Mouse (Mus musculus) yolk sac, embryonic 10.5 days (tissue): ENCODE data around the gene Agpat2.

Source experiments
- DNase-seq: peaks from one replicate; pipeline ENCODE4 v3.0.0-alpha.2; 2017; ENCODE audit warnings: low spot score

Agpat2 gene

GRCm38 (mm10) chr2:26626081-26626480 is 21.9 kb upstream of the Agpat2 start:
- DNase-seq = no peak

DNA sequence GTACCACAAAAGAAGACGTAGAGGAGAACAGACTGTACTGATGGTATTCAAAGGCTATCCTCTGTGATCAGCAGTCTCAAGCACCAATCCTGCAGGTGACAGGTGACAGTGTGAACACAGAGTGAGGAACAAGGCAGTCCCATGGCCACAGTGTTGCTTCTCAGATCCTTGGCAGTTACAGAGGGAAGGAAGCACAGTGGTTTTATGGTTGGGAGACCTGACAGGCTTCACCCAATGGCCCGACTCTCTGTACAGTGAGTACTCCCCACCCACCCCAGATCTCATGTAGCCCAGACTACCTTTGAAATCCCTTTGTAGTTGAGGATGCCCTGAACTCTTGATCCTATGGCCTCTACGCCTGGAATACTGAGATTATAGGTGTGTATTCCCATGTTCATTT is 21.2 kb upstream of the Agpat2 start:
- no peak for DNase-seq

DNA sequence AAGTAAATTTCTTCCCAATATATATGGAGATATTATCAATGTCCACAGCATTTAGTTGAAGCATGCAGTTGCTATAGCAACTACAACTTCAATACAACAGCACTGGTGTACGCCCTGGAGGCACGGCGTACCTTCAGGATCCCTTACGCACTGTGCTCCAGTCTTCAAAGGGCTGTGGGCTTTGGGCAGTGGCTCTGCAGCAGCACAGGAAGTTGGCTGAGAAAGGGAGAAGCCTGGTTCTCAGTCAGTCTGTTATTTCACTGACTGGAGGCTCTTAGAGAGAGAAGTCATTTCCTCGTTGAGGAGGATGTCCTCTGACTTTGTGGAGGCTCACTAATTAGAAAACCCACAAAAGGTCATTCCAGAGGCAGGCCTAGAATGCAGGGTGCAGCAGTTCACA is 18.8 kb upstream of the Agpat2 start:
- DNase-seq = no peak

GRCm38 (mm10) chr2:26621246-26621645 is 17.0 kb upstream of the Agpat2 start:
- DNase-seq = no peak

DNA sequence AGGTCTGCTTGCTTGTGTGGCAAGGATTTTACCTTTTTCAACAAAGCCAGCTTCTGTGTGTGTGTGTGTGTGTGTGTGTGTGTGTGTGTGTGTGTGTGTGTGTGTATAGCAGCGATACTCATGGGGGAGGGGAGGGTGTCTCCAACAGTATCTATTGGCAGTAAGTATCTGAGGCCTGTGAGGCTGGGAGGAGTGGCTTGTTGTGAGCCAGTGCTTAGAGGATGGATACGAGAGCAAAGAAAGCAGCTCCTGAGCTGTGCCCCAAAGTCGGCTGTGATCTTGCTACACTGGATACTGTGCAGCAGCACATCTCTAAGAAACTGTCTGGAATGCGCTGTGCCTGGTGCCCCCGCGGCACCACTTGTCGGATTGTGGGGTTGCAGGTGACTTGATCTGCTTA is 13.7 kb upstream of the Agpat2 start:
- no peak for DNase-seq

- no peak for DNase-seq
These were observed 13.1 kb upstream of the Agpat2 start for GRCm38 (mm10) chr2:26617331-26617730.

- DNase-seq = no peak
These were observed 11.4 kb upstream of the Agpat2 start for GRCm38 (mm10) chr2:26615459-26616124.

DNA sequence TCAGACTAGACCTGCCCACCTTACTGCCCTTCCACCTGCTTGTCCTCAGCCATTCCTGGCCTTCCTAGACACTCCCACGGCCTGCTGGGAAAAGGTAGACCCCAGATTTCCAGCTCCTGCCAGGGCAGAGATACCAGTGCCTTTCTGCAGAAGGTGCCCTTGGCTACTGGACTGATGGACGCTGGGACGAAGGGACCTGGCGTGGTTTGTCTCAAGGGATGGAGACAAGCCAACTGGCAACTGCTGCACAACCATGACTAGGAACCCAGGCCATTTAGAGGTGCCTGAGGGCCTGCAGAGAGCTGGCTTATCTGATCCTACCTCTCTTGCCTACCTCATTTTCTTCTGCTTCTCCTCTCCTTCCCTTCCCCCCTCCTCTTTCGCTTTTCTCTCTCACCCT is 10.7 kb upstream of the Agpat2 start:
- no peak for DNase-seq

- no peak for DNase-seq
These were observed 7.7 kb upstream of the Agpat2 start for GRCm38 (mm10) chr2:26611896-26612295.

DNA sequence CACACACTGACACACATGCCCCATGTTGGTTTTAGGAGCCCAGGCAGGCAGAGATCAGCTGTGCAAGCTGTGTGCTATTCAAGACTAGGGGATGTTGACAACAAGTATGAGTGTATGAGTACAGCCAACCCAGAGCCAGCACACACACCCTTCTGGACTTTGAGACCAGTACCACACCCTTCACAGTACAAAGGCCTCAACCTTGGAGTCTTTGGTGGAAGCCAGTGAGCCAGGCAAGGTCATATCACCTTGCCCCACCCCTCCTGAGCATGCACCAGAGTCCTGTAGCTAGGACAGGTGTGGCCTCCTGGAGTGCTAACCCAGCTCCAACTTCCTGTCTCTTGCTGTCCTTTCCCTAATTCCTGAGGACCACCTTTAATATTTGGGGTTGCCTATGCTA is 6.8 kb upstream of the Agpat2 start:
- DNase-seq = no peak

- DNase-seq = no peak
These were observed 6.3 kb upstream of the Agpat2 start for GRCm38 (mm10) chr2:26610526-26610925.

DNA sequence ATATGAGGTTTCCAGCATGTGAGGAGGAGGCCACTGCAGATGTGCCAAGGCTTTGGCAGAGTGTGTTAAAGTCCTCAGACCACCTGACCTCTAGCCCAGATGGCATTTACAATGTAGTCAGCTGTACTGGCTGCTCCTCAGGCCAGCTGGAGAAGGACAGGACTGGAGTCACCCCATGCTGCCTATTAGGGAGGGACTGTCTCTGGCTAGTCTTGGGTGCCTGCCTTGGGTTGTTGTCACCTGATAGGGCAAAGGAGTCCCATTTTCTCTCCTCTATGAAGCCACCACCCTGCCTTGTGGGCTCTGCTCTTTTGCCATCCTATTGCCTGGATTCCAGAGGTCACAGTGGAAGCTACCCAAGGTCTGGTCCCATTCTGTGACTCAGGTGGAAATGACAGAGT is 5.0 kb upstream of the Agpat2 start:
- DNase-seq = no peak

DNA sequence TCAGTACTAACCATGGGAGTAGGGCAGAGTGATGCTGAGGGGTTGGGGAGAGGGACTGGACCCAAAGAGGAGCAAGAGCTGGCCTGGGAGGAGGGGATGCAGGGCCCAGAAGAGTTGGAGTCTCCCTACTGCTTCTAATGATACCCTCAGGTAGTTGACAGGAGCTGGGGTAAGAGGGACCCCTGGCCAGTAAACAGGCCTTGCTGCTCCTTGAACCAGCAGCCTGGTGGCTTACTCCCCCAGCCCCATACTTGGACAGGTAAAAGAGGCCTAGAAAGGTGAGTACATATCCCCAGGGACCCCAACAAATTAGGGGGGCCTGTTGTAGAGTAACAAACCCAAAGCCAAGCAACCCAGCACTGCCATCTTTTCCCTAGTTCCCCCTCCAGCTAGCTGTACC is 4.6 kb upstream of the Agpat2 start:
- no peak for DNase-seq

DNA sequence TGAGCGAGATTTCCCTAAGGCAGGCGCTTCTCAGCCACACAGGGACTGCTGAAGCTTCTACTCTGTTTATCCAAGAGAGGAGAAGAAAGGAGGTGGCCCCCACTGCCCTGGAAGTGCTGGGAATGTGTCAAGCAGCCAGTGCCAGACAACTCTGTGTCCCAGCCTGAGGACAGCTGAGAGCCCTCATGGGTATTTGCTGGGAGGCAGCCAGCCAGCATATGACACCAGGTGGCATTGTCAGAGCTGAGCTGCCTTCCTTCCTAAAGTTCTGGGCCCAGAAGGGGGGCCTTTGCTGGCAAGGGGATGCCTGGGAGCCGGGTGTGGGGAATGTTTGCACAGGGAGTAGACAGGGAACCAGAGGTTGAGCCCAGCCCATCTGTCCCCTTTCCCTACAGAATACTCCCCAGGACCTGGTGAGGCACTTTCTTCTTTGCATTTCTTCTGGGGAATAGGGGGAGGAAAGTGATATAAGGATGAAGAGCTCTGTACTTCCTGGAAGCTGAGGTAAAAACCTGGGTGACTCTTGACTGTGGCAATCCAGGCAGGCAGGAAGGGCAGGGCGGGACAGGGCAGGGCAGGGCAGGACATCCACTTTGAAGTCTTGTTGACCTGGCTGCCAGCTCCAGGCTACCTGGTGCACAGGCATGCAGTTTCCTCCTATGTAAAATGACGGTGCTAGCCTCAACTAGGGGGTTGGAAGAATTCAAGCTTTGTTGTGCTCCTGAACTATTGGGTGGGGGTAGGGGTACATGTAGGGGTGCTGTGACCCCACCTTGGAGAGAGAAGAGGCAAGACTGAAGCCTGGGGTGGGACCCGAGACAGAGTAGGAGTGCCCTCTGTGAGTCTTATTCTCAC is 3.1 kb upstream of the Agpat2 start:
- no peak for DNase-seq

- DNase-seq = no peak
These were observed 2.4 kb upstream of the Agpat2 start for GRCm38 (mm10) chr2:26606579-26606978.

DNA sequence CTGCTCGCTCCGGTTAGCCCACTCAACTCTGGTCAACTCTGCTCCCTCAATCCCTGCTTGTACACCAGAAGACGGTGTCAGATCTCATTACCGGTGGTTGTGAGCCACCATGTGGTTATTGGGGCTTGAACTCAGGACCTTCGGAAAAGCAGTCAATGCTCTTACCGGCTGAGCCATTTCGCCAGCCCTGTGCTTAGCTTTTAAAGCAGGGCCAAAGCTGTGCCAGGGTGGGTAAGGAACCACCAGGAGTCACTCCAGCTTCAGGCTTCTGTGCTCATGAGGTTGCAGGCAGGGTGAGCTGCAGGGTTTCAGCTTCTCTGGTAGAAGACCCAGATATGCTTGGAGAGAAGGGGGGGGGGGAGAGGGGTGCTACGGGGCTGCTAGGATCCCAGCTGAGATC is 1.1 kb upstream of the Agpat2 start:
- DNase-seq = no peak

DNA sequence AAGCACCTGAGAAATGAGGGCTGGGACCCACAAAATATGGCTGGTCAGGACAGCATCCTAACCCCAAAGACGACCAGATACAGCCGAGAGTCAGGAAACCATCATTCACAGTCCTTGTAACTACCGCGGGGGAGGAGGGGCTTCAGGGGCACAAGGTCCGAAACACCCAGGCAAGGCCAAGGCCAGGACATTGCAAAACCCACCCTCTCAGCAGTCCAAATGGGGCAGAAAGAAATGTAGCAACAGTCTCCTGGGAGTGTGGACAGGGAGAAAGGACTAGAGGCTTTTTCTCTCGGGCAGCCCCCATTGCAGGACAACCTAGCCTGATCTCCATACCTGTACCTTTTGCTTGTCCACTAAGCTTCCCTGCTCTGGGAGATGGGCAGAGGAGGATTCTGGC is 1.1 kb downstream of the Agpat2 start:
- no peak for DNase-seq

DNA sequence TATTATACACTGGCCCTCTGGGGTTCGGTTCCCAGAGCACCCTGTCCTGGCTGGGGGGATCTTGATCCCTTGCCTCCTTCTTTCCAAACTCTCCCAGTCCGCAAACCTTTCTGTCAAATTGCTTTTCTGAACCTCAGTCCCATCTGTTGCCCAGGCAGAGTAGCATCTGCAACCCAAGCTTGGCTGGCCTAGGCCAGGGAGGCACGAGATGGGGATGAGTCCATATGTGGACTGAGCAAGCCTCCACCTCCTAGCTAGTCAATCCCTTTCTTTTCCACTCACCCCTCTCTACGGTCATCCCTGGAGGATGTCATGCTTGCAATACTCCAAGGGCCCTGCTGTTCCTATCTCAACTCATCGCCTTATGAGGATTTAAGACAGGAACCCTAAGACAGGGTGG is 1.6 kb downstream of the Agpat2 start:
- no peak for DNase-seq

DNA sequence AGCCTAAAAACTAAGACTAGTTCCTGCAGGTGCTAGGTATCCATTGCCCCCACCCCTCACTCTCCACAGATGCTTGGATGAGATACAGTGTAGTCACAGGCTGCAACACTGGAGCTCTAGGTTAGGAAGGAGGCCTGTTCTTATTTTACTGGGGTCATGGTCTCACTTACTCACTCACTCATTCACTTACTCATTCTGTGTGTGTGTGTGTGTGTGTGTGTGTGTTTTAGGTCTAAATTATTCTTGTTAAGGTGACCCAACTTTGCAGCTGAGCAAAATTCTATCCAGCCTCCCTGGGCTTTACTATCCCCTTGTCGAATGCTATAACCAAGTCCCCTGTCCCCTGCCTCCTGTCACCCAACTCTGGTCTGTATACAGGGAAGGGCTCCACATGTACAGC is 2.6 kb downstream of the Agpat2 start:
- DNase-seq = no peak

- DNase-seq = peak; percentile 47
These were observed 3.6 kb downstream of the Agpat2 start for GRCm38 (mm10) chr2:26600664-26601063.

GRCm38 (mm10) chr2:26599965-26600364 is 4.3 kb downstream of the Agpat2 start:
- no peak for DNase-seq

- no peak for DNase-seq
These were observed 5.8 kb downstream of the Agpat2 start for GRCm38 (mm10) chr2:26598462-26598861.

DNA sequence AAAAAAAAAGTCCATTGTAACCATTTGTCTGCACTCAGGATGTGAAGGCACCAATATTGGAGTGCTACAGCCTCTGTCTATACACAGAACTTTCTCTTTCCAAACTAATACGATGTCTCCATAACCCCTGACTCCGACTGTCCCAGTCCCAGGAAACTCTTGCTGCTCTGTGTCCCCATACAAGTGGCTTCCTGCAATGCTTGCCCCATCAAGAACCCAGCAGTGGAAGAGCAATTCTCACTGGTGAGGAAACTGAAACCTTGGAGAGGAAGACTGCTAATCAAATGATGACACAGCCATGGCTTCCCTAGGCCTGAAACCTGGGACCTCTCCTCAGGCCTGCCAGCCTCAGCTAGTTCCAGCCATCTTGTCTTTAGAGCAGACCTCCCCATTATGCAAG is 6.4 kb downstream of the Agpat2 start:
- no peak for DNase-seq

- no peak for DNase-seq
These were observed 7.3 kb downstream of the Agpat2 start for GRCm38 (mm10) chr2:26596898-26597297.
